Mouse (Mus musculus) embryonic facial prominence, embryonic 14.5 days (tissue): ENCODE measurements around the gene Zfp385b. TPM values are rescaled to one million over a fixed set of nuclear protein-coding genes. Genes with fewer than 3 reads are reported as not detected.
A peak's percentile ranks its signal among the peaks of the same experiment; 100 is the strongest.

Experiments
- ATAC-seq: fragments of 200-750 bp; cut with Nextera tagmentation; 2 replicates; pipeline ENCODE4 v1.8.0; 2017; ENCODE audit warnings: low read depth, moderate number of reproducible peaks, moderate TSS enrichment
- DNase-seq: peaks from one replicate; pipeline ENCODE4 v3.0.0-alpha.2; 2015; ENCODE audit warnings: low spot score
- H3K27ac ChIP-seq: fragments of 300-500 bp; sonication (generic); replicated peaks from 2 replicates; pipeline ENCODE4 v1.5.1; 2014; ENCODE audit warnings: low read depth, mild to moderate bottlenecking, low read length, moderate library complexity
- H3K27me3 ChIP-seq: fragments of 300-500 bp; sonication (generic); replicated peaks from 2 replicates; pipeline ENCODE4 v1.6.1; 2014; ENCODE audit warnings: low read length; ENCODE audit not compliant: control insufficient read depth, insufficient read depth
- H3K36me3 ChIP-seq: fragments of 300-500 bp; sonication (generic); 2 replicates; pipeline ENCODE4 v1.6.1; 2014; ENCODE audit warnings: low read length, mixed read lengths; ENCODE audit not compliant: control insufficient read depth, insufficient read depth
- H3K4me1 ChIP-seq: fragments of 300-500 bp; sonication (generic); 2 replicates; pipeline ENCODE4 v1.6.1; 2014; ENCODE audit warnings: antibody characterized with exemption, low read length; ENCODE audit not compliant: control insufficient read depth, insufficient read depth
- H3K4me2 ChIP-seq: fragments of 300-500 bp; sonication (generic); 2 replicates; pipeline ENCODE4 v1.6.1; 2014; ENCODE audit warnings: low read depth, mild to moderate bottlenecking, low read length, moderate library complexity, mixed read lengths
- H3K4me3 ChIP-seq: fragments of 300-500 bp; sonication (generic); 2 replicates; pipeline ENCODE4 v1.5.1; 2014; ENCODE audit warnings: low read depth, mild to moderate bottlenecking, low read length
- H3K9ac ChIP-seq: fragments of 300-500 bp; sonication (generic); 2 replicates; pipeline ENCODE4 v1.6.1; 2014; ENCODE audit warnings: low read depth, mild to moderate bottlenecking, low read length, moderate library complexity, mixed read lengths
- H3K9me3 ChIP-seq: fragments of 300-500 bp; sonication (generic); 2 replicates; pipeline ENCODE4 v1.6.1; 2016; ENCODE audit warnings: low read length; ENCODE audit not compliant: control insufficient read depth
- WGBS: fragments of 180-500 bp; shearing (Covaris S2); extraction: QIAGEN DNeasy Blood & Tissue Kit; methylation state at CpG from one replicate; pipeline ENCODE4 v1.1.7; 2014; 5-methylcytosine and 5-hydroxymethylcytosine counted together
- polyA plus RNA-seq: library from polyadenylated mRNA; unstranded; fragments of >200 nt; fragmentation: Nextera tagmentation; extraction: Ambion mirVana; gene quantifications from 2 replicates; pipeline ENCODE4 v1.2.1, GENCODE M21; 2014

Gene Zfp385b
- polyA plus RNA-seq, 1 experiment from 2014 or later, result 8.9 TPM

DNA sequence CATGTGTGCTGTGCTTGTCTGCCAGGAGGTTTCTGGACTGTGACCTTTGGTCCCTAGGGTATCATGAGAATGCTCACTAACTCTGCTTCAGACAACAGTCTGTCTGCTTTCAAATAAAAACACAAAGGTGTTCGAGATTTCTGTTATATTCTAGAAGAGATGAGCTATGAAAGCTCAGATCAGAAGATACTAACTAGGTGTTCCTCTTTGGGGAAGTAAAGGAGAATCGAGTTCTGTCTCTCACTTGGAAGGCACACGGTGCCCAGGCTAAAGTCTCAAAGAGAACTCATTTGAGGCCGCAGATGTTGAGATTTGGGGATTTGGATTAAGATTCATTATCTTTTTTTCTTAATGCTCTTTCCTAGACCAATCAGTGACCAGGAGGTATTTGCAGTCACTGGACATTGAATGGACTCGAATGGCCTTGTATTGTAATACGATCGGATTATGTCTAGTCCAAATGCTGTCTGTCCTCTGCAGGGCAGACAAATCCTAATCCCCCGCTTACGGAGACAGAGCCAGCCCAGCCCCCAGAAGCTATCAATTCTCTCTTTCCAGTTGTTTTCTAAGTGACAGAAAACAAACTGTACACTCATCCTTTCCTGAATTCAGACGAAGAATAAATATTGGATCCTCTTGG, 42.3 kb downstream of the Zfp385b start:
- Histone ChIP-seq H3K4me1 (peaks cover 9% of the 10 kb centered on the region; the same call in 1 of the 2 replicates), H3K27ac (no peak overlapping the region), H3K4me3 (no peak overlapping the region), H3K9me3 (no peaks in the 10 kb centered on the region), H3K4me2 (no peak overlapping the region), H3K27me3 (no peaks in the 10 kb centered on the region), H3K9ac (no peak overlapping the region), H3K36me3 (no peaks in the 10 kb centered on the region)
- DNase-seq, result no peak
- ATAC-seq, result no peak
- 56% methylated on average over 10 of the region's 10 CpGs for WGBS

DNA sequence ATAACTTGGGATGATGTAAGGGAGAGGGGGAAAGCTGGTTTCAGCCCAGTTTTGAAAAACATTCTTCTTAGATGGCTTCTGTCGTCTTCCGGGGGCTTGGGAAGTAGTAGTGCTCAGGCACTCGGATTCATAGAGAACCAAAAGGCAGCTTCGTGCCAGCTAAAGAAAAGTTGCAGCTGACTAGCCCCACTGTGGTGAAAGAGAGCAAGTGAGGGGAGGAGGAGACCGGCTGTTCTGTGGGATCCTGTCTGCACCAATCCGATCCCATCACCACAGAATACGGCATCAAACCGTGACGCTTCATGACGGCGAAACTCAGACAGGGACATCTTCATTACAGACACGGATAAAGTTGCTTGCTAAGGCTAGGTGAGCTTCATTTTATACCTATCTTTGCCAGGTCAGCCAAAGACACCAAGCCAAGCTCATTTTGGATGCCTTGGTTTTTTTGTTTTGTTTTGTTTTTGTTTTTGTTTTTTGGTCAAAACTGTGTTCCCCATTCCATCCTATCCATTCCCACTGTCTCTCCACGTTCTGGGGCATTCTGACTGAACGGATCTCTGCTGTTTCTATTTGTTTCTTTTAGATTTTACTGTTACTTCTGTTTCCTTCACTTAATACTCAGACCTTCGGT, 44.1 kb downstream of the Zfp385b start:
- Histone ChIP-seq H3K36me3 (no peaks in the 10 kb centered on the region), H3K27ac (no peak overlapping the region), H3K4me2 (no peak overlapping the region), H3K9me3 (no peaks in the 10 kb centered on the region), H3K4me3 (no peak overlapping the region), H3K9ac (no peak overlapping the region), H3K4me1 (peaks cover 6% of the 10 kb centered on the region; the same call in 1 of the 2 replicates), H3K27me3 (no peaks in the 10 kb centered on the region)
- whole genome bisulfite sequencing, result 70% methylated on average over 15 of the region's 15 CpGs
- ATAC-seq (peak; percentile 47; the same call in 1 of the 2 replicates), DNase-seq (peak; percentile 43)

DNA sequence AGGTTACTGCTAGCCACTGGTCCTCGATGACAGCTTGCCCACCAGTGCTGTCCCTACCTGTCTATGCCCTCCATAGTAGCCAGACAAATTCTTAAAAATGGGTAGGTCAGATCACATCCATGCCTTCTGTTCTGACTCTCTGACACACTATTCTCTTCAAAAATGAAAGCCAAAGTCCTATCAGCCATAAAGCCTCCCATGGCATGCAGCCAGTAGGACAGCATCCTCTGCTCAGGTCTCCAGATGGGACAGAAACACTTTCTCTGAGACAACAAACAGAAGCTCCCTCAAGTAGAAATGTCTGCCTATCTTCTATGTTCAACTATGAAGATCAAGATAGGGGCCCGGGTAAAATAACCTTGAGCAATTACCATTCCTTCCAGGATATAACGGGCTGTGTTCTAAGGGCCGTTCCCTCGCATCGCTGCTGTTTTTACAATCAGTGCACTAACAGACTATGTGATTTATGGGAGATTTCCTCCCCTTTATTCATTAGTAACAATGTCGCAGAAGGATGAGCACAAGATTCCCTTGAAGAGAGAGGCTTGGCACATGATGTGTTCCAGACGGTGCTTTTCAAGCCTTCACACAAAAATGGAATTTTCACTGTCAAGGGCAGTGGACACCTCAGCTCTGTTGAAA, 49.3 kb downstream of the Zfp385b start:
- ATAC-seq (no peak), DNase-seq (no peak)
- 69% methylated on average over 8 of the region's 8 CpGs for WGBS
- no peaks in the 10 kb centered on the region for H3K9me3 ChIP-seq
- H3K36me3 ChIP-seq, result no peaks in the 10 kb centered on the region
- no peak overlapping the region for H3K4me2 ChIP-seq
- H3K9ac ChIP-seq, result no peak overlapping the region
- peaks cover 3% of the 10 kb centered on the region; the same call in 1 of the 2 replicates for H3K4me1 ChIP-seq
- no peaks in the 10 kb centered on the region for H3K27me3 ChIP-seq
- H3K4me3 ChIP-seq, result no peak overlapping the region
- H3K27ac ChIP-seq, result no peak overlapping the region

DNA sequence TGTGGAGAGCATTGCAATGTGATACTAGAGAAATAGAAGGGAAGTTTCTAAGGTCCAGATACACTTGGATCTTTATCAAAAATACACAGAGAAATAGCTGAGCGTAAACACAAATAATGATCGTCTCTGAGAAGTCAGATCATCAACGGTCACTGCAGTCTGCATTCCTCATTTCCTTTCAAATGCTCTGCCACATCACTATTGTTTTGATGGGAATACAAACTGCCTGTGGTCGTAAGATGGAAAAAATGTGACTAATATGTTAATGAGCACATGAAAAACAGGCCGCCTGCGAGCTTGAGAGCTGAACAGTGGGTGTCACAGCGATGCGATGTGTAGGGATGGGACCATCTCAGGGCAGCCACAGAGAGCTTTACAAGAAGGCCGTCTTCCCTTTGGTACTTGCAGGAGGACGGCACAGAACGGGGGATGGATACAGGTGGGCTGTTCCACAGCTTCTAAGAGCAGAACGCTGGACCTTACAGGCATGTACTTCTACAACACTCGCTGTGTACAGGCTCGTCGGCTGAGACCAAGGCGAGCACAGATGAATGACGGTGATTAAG, 51.0 kb downstream of the Zfp385b start:
- Histone ChIP-seq H3K27ac (no peak overlapping the region), H3K27me3 (no peaks in the 10 kb centered on the region), H3K36me3 (no peaks in the 10 kb centered on the region), H3K4me2 (no peak overlapping the region), H3K4me3 (no peak overlapping the region), H3K4me1 (no peaks in the 10 kb centered on the region), H3K9me3 (no peaks in the 10 kb centered on the region), H3K9ac (no peak overlapping the region)
- DNase-seq (no peak), ATAC-seq (no peak)
- WGBS, result 75% methylated on average over 17 of the region's 17 CpGs

DNA sequence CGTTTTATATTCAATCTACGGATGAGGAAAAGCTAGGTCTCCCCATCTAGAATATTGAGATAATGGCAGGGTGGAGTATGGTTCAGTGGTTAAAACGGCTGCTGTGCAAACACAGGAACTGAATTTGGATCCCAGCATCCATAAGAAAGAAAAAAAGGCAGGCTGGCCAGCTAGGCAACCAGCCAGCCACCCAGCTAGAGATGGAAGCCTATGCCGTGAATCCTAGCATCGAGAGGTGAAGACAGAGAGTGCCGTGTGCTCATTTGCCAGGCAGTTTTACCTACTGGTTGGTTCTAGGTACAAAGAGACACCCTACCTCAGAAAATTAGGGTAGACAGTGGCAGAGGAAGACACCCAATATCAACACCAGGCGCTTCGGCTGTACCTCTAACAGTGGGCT, 57.5 kb downstream of the Zfp385b start:
- 90% methylated on average over 8 of the region's 8 CpGs for WGBS
- Histone ChIP-seq H3K27me3 (no peaks in the 10 kb centered on the region), H3K4me2 (no peak overlapping the region), H3K9ac (no peak overlapping the region), H3K27ac (no peak overlapping the region), H3K4me3 (no peak overlapping the region), H3K36me3 (no peaks in the 10 kb centered on the region), H3K4me1 (no peaks in the 10 kb centered on the region), H3K9me3 (no peaks in the 10 kb centered on the region)
- ATAC-seq (no peak), DNase-seq (no peak)

DNA sequence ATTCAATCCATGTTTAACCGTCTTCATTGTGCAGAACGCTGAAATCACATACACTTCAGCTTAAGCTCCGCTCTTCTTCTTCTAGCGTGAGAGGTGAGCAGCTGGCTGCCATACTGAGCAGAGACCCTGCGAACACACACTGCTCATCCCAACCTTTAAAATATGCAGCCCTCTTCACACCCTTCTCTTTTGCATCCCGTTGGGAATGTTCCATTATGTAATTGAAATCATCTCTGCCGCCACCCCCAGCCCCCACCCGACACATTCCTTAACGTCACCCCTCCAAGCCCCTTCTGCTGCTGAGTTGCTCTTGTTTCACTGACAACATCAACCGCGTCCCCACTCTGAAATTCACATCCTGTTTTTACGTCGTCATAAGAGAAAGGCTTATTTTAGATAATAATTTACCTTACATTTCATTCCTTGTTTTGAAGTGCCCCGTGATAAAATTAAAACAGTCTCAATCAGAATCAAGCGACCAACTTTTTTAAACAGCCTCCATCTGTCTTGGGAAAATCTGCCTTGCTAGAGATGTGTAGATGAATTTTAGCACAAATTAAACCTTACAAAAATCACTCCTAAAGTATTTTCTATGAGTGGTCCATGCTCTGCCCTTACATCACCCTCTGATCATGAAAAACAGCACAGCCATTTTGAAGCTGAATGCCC, 60.9 kb downstream of the Zfp385b start:
- Histone ChIP-seq H3K27me3 (no peaks in the 10 kb centered on the region), H3K4me2 (no peak overlapping the region), H3K36me3 (no peaks in the 10 kb centered on the region), H3K9ac (no peak overlapping the region), H3K9me3 (no peaks in the 10 kb centered on the region), H3K4me1 (no peaks in the 10 kb centered on the region), H3K27ac (no peak overlapping the region), H3K4me3 (no peak overlapping the region)
- WGBS, result 64% methylated on average over 15 of the region's 15 CpGs
- DNase-seq (no peak), ATAC-seq (no peak)

DNA sequence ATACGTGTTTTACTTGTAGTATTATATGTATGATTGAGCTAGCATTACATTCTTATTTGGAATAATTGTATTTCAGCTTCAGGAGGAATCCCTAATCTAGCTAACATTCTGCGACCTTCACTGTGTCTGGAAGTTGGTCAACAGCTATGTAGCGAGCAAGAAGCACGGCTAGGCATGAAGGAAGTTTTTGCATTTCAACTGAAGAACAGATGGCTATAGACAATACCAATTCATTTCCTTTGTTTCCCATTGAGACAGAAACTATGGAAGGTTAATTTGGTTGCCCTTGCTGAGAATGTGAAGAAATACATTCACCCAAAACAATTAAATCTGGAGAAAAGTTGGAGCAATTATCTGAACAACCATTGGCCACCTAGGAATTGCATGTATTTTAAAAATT, 66.9 kb downstream of the Zfp385b start:
- Histone ChIP-seq H3K27ac (no peak overlapping the region), H3K4me2 (no peak overlapping the region), H3K27me3 (no peaks in the 10 kb centered on the region), H3K9ac (no peak overlapping the region), H3K36me3 (no peaks in the 10 kb centered on the region), H3K9me3 (no peaks in the 10 kb centered on the region), H3K4me1 (no peaks in the 10 kb centered on the region), H3K4me3 (no peak overlapping the region)
- ATAC-seq, result no peak
- DNase-seq, result no peak
- 74% methylated on average over 4 of the region's 4 CpGs for WGBS

DNA sequence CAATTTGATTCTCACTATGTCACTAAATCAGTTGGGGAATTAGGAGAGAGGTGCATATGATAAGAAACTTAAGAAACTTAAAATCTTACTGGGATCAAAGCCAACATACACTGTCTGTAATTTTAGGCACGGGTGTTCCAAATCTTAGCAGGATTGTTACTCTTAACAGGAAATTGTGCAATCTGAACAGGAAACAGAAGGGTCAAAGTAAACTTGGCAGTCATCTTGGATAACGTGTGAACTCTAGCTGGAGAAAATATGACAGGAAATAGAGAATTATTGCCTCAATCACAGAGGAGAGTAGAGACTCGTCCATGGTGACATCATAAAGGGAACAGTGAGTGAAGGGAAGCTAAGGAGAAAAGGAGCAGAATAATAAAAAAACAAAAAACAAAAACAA, 69.8 kb downstream of the Zfp385b start:
- H3K27me3 ChIP-seq, result no peaks in the 10 kb centered on the region
- H3K36me3 ChIP-seq, result no peaks in the 10 kb centered on the region
- DNase-seq, result peak; percentile 20
- no peak overlapping the region for H3K9ac ChIP-seq
- no peak for ATAC-seq
- no peak overlapping the region for H3K27ac ChIP-seq
- no peaks in the 10 kb centered on the region for H3K9me3 ChIP-seq
- no peak overlapping the region for H3K4me3 ChIP-seq
- H3K4me1 ChIP-seq, result no peaks in the 10 kb centered on the region
- H3K4me2 ChIP-seq, result no peak overlapping the region
- 25% methylated on average over 3 of the region's 3 CpGs for WGBS
